Mouse (Mus musculus) megakaryocyte, embryonic 14.5 days (primary cell): Measurements from ENCODE around the gene Iffo1.

Source experiments
- FLI1 ChIP-seq: IDR thresholded peaks from 2 replicates; pipeline ENCODE4 v1.6.1; 2012; ENCODE audit warnings: low read length, inconsistent platforms, mixed read lengths
- GATA1 ChIP-seq: IDR thresholded peaks from 3 replicates; pipeline ENCODE4 v1.6.1; 2012; ENCODE audit warnings: mixed read lengths, low read length, inconsistent platforms, borderline replicate concordance

- TF ChIP-seq FLI1 (no peak), GATA1 (no peak)
Observed at GRCm38 (mm10) chr6:125166861-125167650, 22.0 kb downstream of the Iffo1 start.
